Mouse (Mus musculus) CD8-positive naive resting alpha-beta T cell, adult 2 months (primary cell): ENCODE results near the gene Tacc2.
"Not testable (repeated sequence)": the region's sequence is repeated elsewhere in the genome, so short reads cannot be mapped to it uniquely, and the experiment has no call there.

Experiments
- DNase-seq, 2 experiments: peaks; one replicate each; pipeline ENCODE4 v3.0.0; 2022; ENCODE audit warnings: low read depth in 2 of 2, low spot score in 2 of 2

Tacc2 gene

GRCm38 (mm10) chr7:130570472-130570871 lies 6.8 kb upstream of the Tacc2 start:
- DNase-seq: no peak

DNA sequence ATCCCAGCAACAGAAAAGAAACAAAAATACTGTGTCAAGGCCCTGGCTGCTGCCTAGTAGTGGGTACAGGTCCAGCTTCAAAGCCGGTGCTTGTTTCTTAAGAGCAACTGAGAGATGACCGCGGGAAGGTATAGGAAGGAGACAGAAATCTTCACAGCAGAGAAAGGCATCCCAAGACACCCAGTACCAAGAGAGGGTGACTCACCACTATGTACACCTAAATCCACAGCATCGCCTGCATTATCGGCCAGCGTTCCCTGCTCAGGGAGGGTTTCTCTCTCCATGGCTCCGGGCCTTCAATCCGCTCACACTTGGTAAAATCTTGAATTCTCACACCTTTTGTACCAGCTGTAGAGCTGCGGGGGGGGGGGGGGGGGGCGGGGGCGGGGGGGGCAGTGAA lies 4.4 kb upstream of the Tacc2 start, which contains the start of gene Nsmce4a:
TSS of gene Nsmce4a (minus strand) at position 298 of the 400 bp plus-strand sequence.
- DNase-seq: no peak

DNA sequence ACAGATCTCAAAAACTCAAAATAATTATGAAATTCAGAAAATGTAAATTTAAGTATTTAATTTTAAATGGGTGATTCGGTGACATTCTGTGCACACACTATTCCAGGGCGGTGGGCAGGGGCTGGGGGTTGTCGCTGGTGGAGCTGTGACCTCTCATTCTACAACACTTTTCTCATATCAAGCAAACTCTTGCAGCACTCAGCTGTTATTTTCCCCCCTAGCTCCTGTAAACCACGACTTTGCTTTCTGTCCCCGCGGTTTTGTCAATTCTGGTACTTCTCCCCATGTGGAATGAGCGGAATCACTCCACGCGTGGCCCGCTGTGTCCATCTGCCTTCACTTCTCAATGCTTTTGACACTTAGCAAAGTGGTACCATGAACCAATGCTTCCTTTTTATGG lies 3.5 kb upstream of the Tacc2 start:
- no peak for DNase-seq

- DNase-seq: no peak
Observed at GRCm38 (mm10) chr7:130574211-130574991, 2.8 kb upstream of the Tacc2 start.

DNA sequence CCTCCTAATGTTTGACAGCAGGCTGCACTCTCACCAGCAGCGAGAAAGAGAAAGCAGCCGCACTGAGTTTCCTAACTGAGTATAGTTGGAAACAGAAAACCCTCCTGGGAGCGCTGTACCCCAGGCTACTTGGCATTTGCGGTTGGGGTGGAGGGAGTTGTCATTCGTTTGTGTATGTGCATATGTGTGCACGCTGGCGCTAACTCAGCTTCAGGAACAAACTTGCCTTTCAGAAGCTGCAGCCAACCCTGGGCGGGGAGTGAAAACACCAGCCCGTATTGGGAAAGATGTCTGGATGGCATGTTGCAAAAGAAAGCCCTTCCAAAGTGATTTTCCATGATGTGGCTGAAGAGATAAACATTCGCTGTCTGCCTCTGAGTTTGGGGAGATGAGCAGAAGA lies 257 bp upstream of the Tacc2 start:
- no peak for DNase-seq

- DNase-seq: no peak
Observed at GRCm38 (mm10) chr7:130578066-130578465, 828 bp downstream of the Tacc2 start.

DNA sequence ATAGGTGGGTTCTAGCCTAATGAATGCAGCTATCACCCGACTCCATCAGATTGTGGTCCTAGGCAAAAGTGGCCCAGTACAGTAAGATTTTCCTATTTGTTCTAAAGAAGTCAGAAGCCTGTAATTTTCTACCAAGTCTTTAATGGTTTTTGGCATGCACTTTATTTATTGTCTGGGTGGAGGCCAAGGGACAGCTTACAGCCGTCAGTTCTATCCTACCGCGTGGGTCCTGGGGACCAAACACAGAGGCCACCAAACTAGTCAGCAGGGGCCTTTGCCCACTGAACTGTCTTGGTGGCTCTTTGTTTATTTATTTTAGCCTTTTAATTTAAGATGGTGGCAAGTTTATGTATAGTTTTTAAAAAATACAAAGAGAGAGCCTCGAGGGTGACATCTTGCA lies 1.4 kb downstream of the Tacc2 start:
- no peak for DNase-seq

- DNase-seq: no peak
Observed at GRCm38 (mm10) chr7:130586521-130587072, 9.4 kb downstream of the Tacc2 start.

DNA sequence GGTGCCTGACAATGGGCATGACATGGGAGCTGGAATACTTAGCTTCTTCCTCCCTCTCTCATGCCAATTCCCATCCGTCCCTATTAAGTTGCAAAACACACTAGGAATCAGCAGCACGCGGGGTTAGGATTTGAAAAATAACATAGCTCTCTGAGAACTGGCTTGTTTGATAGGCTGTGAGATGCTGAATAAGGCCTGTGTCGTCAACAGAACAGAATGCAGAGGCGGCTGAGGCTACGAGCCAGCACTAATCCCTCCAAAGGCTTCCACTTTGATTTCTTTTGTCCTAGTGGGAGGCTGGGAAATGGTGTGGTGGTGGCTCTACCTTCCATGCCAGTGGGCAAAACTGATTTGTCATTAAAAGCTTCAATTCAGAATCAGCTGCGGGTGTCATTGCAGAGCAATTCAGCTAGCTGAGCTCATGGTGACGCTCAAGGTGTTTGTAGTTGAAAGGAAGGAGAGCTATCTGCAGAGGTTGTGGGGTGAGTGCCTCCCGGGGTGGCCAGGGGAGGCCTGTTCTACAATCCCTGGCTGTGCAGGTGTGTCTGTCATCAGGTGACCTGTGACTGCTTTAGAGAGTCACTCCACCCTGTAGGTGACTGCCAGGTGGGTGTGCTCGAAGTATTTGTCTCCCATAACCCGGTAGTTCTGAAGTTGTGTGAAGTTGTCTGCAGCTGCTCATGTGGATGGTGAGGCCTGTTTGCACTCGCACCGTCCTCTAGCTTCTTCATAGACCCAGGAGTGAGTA lies 13.0 kb downstream of the Tacc2 start:
- no peak for DNase-seq

DNA sequence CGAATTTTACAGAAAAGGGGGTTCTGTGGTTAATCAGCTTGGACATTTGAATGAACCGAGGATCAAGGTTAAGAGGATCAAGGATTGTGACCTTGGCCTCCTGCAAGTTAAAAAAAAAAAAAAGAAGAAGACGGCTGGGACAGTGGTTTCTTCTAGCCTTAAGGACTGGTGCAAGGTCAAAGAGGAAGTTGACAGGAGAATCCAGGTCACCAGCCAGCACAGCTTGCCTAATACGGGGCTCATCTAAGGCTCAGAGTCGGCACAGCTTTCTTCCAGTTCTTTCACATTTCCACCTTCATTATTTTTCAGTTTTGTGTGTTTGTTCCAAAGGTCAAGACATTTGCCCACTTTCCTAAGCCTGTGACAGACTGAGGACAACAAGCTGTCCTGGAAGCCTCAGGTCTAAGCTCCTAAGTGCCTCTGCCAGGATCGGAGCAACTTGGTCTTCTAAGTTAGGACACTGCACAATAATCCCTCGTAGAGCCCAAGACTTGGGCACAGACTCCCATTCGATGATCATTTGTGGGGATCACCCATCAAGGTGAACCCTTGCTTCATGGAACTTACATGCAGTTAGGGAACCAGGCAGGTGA lies 13.7 kb downstream of the Tacc2 start:
- DNase-seq: no peak

DNA sequence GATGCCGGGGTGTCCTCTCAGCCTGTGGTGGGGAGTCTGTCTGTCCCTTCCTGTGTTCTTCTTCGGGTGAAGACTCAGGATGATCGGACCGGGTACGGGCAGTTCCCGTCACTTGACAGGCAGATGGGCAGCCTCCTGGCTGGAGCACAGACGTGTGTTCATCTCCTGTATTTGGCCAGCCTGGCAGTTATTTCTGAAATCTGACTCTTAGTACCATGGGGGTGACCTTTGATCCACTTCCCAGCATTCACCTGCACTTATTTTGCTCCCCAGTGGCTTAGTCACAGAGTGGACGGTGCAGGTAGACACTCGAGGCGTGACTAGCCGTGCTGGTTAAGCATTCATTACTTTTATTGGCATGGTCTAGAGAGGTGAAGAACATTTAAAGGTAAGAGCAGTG lies 15.7 kb downstream of the Tacc2 start:
- not testable (repeated sequence) for DNase-seq

DNA sequence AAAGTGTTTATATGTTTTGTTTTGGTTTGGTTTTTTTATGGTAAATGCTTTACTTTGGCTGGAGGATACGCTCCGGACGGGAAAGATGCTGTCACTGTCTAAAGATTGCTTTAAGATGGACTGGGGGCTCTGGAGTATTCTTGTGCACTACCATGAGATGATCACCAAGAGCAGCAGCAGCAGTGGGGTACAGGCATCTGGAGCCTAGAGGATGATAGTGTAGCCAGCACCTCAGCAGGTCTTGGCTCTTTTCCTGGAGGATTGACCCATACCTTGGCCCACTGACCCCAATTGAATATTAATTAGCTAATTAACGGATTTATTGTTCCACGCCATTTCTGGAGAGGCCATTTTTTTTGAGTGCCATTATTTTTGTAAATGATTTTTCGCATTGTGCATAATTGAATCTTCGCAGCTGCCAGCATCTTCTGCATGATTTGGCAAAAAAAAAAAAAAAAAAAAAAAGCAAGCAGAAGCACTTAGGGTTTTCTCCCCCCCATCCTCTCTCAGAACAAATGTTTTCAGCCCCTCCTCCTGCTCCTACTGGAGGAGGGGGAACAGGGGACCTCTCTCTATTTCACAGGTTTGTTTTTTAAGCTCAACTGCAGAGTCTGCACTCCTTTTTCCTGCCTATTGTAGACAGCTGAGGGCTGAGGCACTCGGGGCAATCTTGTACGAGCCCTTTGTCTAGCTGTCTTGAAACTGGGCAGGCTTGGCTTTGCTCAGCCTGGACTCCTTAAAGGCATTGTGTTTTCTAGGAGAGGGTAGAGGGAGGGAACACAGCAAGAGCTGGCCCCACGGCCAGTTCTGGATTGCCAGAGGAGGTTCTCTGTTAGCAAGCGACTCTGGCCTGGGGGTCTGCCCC lies 16.4 kb downstream of the Tacc2 start:
- not testable (repeated sequence) for DNase-seq

DNA sequence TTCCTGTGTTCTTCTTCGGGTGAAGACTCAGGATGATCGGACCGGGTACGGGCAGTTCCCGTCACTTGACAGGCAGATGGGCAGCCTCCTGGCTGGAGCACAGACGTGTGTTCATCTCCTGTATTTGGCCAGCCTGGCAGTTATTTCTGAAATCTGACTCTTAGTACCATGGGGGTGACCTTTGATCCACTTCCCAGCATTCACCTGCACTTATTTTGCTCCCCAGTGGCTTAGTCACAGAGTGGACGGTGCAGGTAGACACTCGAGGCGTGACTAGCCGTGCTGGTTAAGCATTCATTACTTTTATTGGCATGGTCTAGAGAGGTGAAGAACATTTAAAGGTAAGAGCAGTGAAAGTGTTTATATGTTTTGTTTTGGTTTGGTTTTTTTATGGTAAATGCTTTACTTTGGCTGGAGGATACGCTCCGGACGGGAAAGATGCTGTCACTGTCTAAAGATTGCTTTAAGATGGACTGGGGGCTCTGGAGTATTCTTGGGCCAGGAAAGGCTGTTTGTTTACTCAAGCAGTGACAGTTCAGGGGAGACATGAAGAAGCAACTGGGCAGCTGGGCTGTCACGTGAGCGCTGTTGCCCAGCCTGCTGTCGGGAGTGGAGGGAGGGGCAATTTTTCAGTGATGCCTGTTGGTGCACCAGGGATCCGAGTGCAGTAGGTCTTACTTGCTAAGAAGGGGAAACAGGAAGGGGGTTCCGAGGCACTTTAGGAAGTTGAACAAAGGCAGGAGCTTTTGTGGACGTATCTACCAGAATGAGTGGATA lies 19.0 kb downstream of the Tacc2 start:
- not testable (repeated sequence) for DNase-seq

- DNase-seq: no peak
Observed at GRCm38 (mm10) chr7:130597546-130597945, 20.3 kb downstream of the Tacc2 start.

- DNase-seq: no peak
Observed at GRCm38 (mm10) chr7:130600074-130600473, 22.8 kb downstream of the Tacc2 start.

DNA sequence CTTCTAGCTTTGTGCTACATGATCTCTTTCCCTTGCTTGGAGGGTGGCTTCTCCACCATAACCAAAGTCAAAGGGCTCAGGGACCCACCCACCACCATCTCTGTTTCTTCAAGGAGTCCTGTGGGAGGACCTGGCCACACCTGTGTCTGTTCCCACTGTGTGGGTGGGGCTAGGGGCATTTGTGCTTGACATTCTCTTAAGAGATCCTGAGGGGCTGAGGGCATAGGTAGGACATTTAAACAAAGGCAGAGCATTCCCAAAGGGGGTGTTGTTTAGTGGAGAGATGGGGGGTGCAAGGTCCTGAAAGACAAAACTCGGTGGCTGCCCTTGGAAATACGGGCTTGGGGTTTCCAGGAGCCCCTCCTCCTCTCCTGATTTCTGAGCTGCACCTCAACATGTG lies 23.3 kb downstream of the Tacc2 start:
- no peak for DNase-seq

GRCm38 (mm10) chr7:130602804-130603203 lies 25.6 kb downstream of the Tacc2 start:
- DNase-seq: no peak

- DNase-seq: no peak
Observed at GRCm38 (mm10) chr7:130603556-130603955, 26.3 kb downstream of the Tacc2 start.

GRCm38 (mm10) chr7:130604390-130604789 lies 27.2 kb downstream of the Tacc2 start:
- DNase-seq: no peak

- peak in 1 of 2 experiments; percentile 15 for DNase-seq
Observed at GRCm38 (mm10) chr7:130605111-130605510, 27.9 kb downstream of the Tacc2 start.
